Mouse (Mus musculus) telencephalon, adult 2 months (tissue): ENCODE results near the gene Angpt4.

Experiments used
- DNase-seq: peaks from one replicate; pipeline ENCODE4 v3.0.0-alpha.2; 2011; ENCODE audit warnings: low read depth, low spot score

Angpt4 gene

GRCm38 (mm10) chr2:151915111-151915510, 4.1 kb downstream of the Angpt4 start:
- no peak for DNase-seq

GRCm38 (mm10) chr2:151916061-151916831, 5.2 kb downstream of the Angpt4 start:
- DNase-seq = no peak

GRCm38 (mm10) chr2:151919140-151919539, 8.1 kb downstream of the Angpt4 start:
- no peak for DNase-seq

- no peak for DNase-seq
These were observed 10.1 kb downstream of the Angpt4 start for GRCm38 (mm10) chr2:151921068-151921467.

GRCm38 (mm10) chr2:151921596-151921995, 10.6 kb downstream of the Angpt4 start:
- no peak for DNase-seq

GRCm38 (mm10) chr2:151924276-151924675, 13.3 kb downstream of the Angpt4 start:
- no peak for DNase-seq

- DNase-seq = no peak
These were observed 14.7 kb downstream of the Angpt4 start for GRCm38 (mm10) chr2:151925715-151926114.

- no peak for DNase-seq
These were observed 16.1 kb downstream of the Angpt4 start for GRCm38 (mm10) chr2:151927103-151927502.

- no peak for DNase-seq
These were observed 19.5 kb downstream of the Angpt4 start for GRCm38 (mm10) chr2:151930389-151931074.

GRCm38 (mm10) chr2:151937893-151938292, 26.9 kb downstream of the Angpt4 start:
- DNase-seq = no peak

GRCm38 (mm10) chr2:151938780-151939200, 27.8 kb downstream of the Angpt4 start:
- no peak for DNase-seq

- DNase-seq = no peak
These were observed 28.8 kb downstream of the Angpt4 start for GRCm38 (mm10) chr2:151939651-151940420.

GRCm38 (mm10) chr2:151941269-151941668, 30.3 kb downstream of the Angpt4 start:
- no peak for DNase-seq

GRCm38 (mm10) chr2:151944106-151944505, 33.1 kb downstream of the Angpt4 start:
- no peak for DNase-seq

- no peak for DNase-seq
These were observed 36.6 kb downstream of the Angpt4 start for GRCm38 (mm10) chr2:151947617-151948016.

- no peak for DNase-seq
These were observed 37.3 kb downstream of the Angpt4 start for GRCm38 (mm10) chr2:151948311-151948710.

- no peak for DNase-seq
These were observed 38.2 kb downstream of the Angpt4 start for GRCm38 (mm10) chr2:151949082-151949774.

- no peak for DNase-seq
These were observed 42.7 kb downstream of the Angpt4 start for GRCm38 (mm10) chr2:151953665-151954064.

GRCm38 (mm10) chr2:151956500-151957137, 45.6 kb downstream of the Angpt4 start:
- DNase-seq = no peak

- DNase-seq = no peak
These were observed 48.3 kb downstream of the Angpt4 start for GRCm38 (mm10) chr2:151959274-151959673.
